Mouse (Mus musculus) midbrain, embryonic 14.5 days (tissue): ENCODE results near the gene Myo1d. TPM values are rescaled to one million over a fixed set of nuclear protein-coding genes. Genes with fewer than 3 reads are reported as not detected.

Source experiments
- ATAC-seq: fragments of 200-750 bp; cut with Nextera tagmentation; 2 replicates; pipeline ENCODE4 v1.8.0; 2017; ENCODE audit warnings: moderate number of reproducible peaks, moderate library complexity; ENCODE audit not compliant: low FRiP score, low TSS enrichment
- DNase-seq: peaks from one replicate; pipeline ENCODE4 v3.0.0-alpha.2; 2015
- H3K27ac ChIP-seq: fragments of 300-500 bp; sonication (generic); replicated peaks from 2 replicates; pipeline ENCODE4 v1.5.1; 2014; ENCODE audit warnings: mild to moderate bottlenecking, low read depth, low read length, moderate library complexity
- H3K27me3 ChIP-seq: fragments of 300-500 bp; sonication (generic); 2 replicates; pipeline ENCODE4 v1.6.1; 2014; ENCODE audit warnings: low read length, control low read depth, mixed read lengths; ENCODE audit not compliant: control insufficient read depth, insufficient read depth
- H3K36me3 ChIP-seq: fragments of 300-500 bp; sonication (generic); 2 replicates; pipeline ENCODE4 v1.6.1; 2014; ENCODE audit warnings: low read length, control low read depth; ENCODE audit not compliant: control insufficient read depth, insufficient read depth
- H3K4me1 ChIP-seq: fragments of 300-500 bp; sonication (generic); 2 replicates; pipeline ENCODE4 v1.6.1; 2014; ENCODE audit warnings: mild to moderate bottlenecking, antibody characterized with exemption, low read length, control low read depth; ENCODE audit not compliant: control insufficient read depth, insufficient read depth
- H3K4me2 ChIP-seq: fragments of 300-500 bp; sonication (generic); 2 replicates; pipeline ENCODE4 v1.6.1; 2014; ENCODE audit warnings: mild to moderate bottlenecking, low read length, moderate library complexity
- H3K4me3 ChIP-seq: fragments of 300-500 bp; sonication (generic); replicated peaks from 2 replicates; pipeline ENCODE4 v1.5.1; 2014; ENCODE audit warnings: low read depth, low read length
- H3K9ac ChIP-seq: fragments of 300-500 bp; sonication (generic); replicated peaks from 2 replicates; pipeline ENCODE4 v1.6.1; 2014; ENCODE audit warnings: mild to moderate bottlenecking, low read length, moderate library complexity
- H3K9me3 ChIP-seq: fragments of 300-500 bp; sonication (generic); 2 replicates; pipeline ENCODE4 v1.6.1; 2016; ENCODE audit warnings: low read length, control low read depth, mixed read lengths; ENCODE audit not compliant: control insufficient read depth
- WGBS: fragments of 180-500 bp; shearing (Covaris S2); extraction: QIAGEN DNeasy Blood & Tissue Kit; methylation state at CpG from one replicate; pipeline ENCODE4 v1.1.7; 2014; 5-methylcytosine and 5-hydroxymethylcytosine counted together
- polyA plus RNA-seq: library from polyadenylated mRNA; unstranded; fragments of >200 nt; fragmentation: Nextera tagmentation; extraction: Ambion mirVana; gene quantifications from 2 replicates; pipeline ENCODE4 v1.2.1, GENCODE M21; 2014

Myo1d gene
- polyA plus RNA-seq, 1 experiment from 2014 or later: 2.6 TPM

GRCm38 (mm10) chr11:80602041-80602458 lies 177.8 kb downstream of the Myo1d start:
- no peak overlapping the region for H3K4me3 ChIP-seq
- no peak overlapping the region for H3K9ac ChIP-seq
- peak overlapping the region; percentile 91 for H3K27ac ChIP-seq
- no peaks in the 10 kb centered on the region for H3K27me3 ChIP-seq
- WGBS: 12% methylated on average over 8 of the region's 8 CpGs
- DNase-seq (peak; percentile 84), ATAC-seq (no peak)
- no peaks in the 10 kb centered on the region for H3K9me3 ChIP-seq
- H3K36me3 ChIP-seq: no peaks in the 10 kb centered on the region
- peak overlapping the region; percentile 59 for H3K4me2 ChIP-seq
- H3K4me1 ChIP-seq: peaks cover 18% of the 10 kb centered on the region

- no peaks in the 10 kb centered on the region for H3K9me3 ChIP-seq
- no peak overlapping the region for H3K9ac ChIP-seq
- WGBS: 81% methylated on average over 20 of the region's 20 CpGs
- H3K27me3 ChIP-seq: no peaks in the 10 kb centered on the region
- ATAC-seq (no peak), DNase-seq (no peak)
- H3K27ac ChIP-seq: peak overlapping the region; percentile 41; the same call in 1 of the 2 replicates
- no peak overlapping the region for H3K4me2 ChIP-seq
- H3K4me1 ChIP-seq: peaks cover 18% of the 10 kb centered on the region
- no peaks in the 10 kb centered on the region for H3K36me3 ChIP-seq
- no peak overlapping the region for H3K4me3 ChIP-seq
Observed at GRCm38 (mm10) chr11:80601040-80601864, 178.6 kb downstream of the Myo1d start.

- WGBS: 71% methylated on average over 1 of the region's 1 CpGs
Observed at GRCm38 (mm10) chr11:80595482-80595881, 184.3 kb downstream of the Myo1d start.

GRCm38 (mm10) chr11:80589387-80589786 lies 190.4 kb downstream of the Myo1d start:
- 51% methylated on average over 5 of the region's 5 CpGs for WGBS
- Histone ChIP-seq H3K4me3 (no peak overlapping the region), H3K36me3 (no peaks in the 10 kb centered on the region), H3K27me3 (no peaks in the 10 kb centered on the region), H3K27ac (no peak overlapping the region), H3K9me3 (no peaks in the 10 kb centered on the region), H3K4me2 (no peak overlapping the region), H3K9ac (no peak overlapping the region), H3K4me1 (peaks cover 7% of the 10 kb centered on the region; the same call in 1 of the 2 replicates)
- no peak for DNase-seq
- no peak for ATAC-seq

More at GRCm38 (mm10) chr11:80595482-80595881, 184.3 kb downstream of the Myo1d start:
- no peaks in the 10 kb centered on the region for H3K9me3 ChIP-seq
- H3K4me3 ChIP-seq: no peak overlapping the region
- no peak for ATAC-seq
- no peak overlapping the region for H3K4me2 ChIP-seq
- no peak for DNase-seq
- no peaks in the 10 kb centered on the region for H3K27me3 ChIP-seq
- no peak overlapping the region for H3K27ac ChIP-seq
- H3K4me1 ChIP-seq: no peaks in the 10 kb centered on the region
- H3K36me3 ChIP-seq: no peaks in the 10 kb centered on the region
- no peak overlapping the region for H3K9ac ChIP-seq

GRCm38 (mm10) chr11:80585761-80586160 lies 194.1 kb downstream of the Myo1d start:
- no peak overlapping the region for H3K4me2 ChIP-seq
- no peak overlapping the region; the same call in 1 of the 2 replicates for H3K27ac ChIP-seq
- H3K4me3 ChIP-seq: no peak overlapping the region
- no peaks in the 10 kb centered on the region for H3K9me3 ChIP-seq
- ATAC-seq: no peak
- H3K27me3 ChIP-seq: no peaks in the 10 kb centered on the region
- H3K36me3 ChIP-seq: no peaks in the 10 kb centered on the region
- DNase-seq: peak; percentile 68
- no peak overlapping the region for H3K9ac ChIP-seq
- peaks cover 12% of the 10 kb centered on the region; the same call in 1 of the 2 replicates for H3K4me1 ChIP-seq

- Histone ChIP-seq H3K4me2 (no peak overlapping the region), H3K27me3 (no peaks in the 10 kb centered on the region), H3K9ac (no peak overlapping the region), H3K27ac (peak overlapping the region; percentile 15), H3K36me3 (no peaks in the 10 kb centered on the region), H3K9me3 (no peaks in the 10 kb centered on the region), H3K4me1 (peaks cover 14% of the 10 kb centered on the region; the same call in 1 of the 2 replicates), H3K4me3 (no peak overlapping the region)
- DNase-seq (peak; percentile 53), ATAC-seq (no peak)
- WGBS: 25% methylated on average over 11 of the region's 11 CpGs
Observed at GRCm38 (mm10) chr11:80585211-80585610, 194.6 kb downstream of the Myo1d start.

GRCm38 (mm10) chr11:80580494-80580893 lies 199.3 kb downstream of the Myo1d start:
- ATAC-seq: no peak

GRCm38 (mm10) chr11:80577747-80578640 lies 201.8 kb downstream of the Myo1d start:
- Histone ChIP-seq H3K4me3 (peak overlapping the region; percentile 15; the same call in 1 of the 2 replicates), H3K4me1 (peaks cover 42% of the 10 kb centered on the region), H3K27ac (peak overlapping the region; percentile 96), H3K4me2 (peak overlapping the region; percentile 48), H3K27me3 (no peaks in the 10 kb centered on the region), H3K9me3 (no peaks in the 10 kb centered on the region), H3K36me3 (no peaks in the 10 kb centered on the region), H3K9ac (peak overlapping the region; percentile 32)
- ATAC-seq: peak; percentile 95
- peak; percentile 97 for DNase-seq
- 5% methylated on average over 14 of the region's 14 CpGs for WGBS

More at GRCm38 (mm10) chr11:80580494-80580893, 199.3 kb downstream of the Myo1d start:
- no peak overlapping the region for H3K4me2 ChIP-seq
- no peaks in the 10 kb centered on the region for H3K9me3 ChIP-seq
- H3K4me3 ChIP-seq: no peak overlapping the region
- H3K27me3 ChIP-seq: no peaks in the 10 kb centered on the region
- peaks cover 46% of the 10 kb centered on the region for H3K4me1 ChIP-seq
- whole genome bisulfite sequencing: 88% methylated on average over 3 of the region's 3 CpGs
- H3K27ac ChIP-seq: 0 out of 2 replicates have a peak overlapping the region, but pooled peaks have one; percentile 26
- no peak overlapping the region for H3K9ac ChIP-seq
- no peak for DNase-seq
- H3K36me3 ChIP-seq: no peaks in the 10 kb centered on the region
